Mouse (Mus musculus) cerebellum, adult 2 months (tissue): ENCODE data around the gene Gm26620. TPM values are rescaled to one million over a fixed set of nuclear protein-coding genes. Genes with fewer than 3 reads are reported as not detected.

Source experiments
- DNase-seq, 2 experiments: peaks; one replicate each; pipeline ENCODE4 v3.0.0; 2021
- H3K27ac ChIP-seq: fragments of 200-500 bp; 2 replicates; pipeline ENCODE4 v1.5.1; 2012; ENCODE audit warnings: low read length, control low read depth, inconsistent platforms; ENCODE audit not compliant: insufficient read depth
- H3K27me3 ChIP-seq: fragments of 200-500 bp; 2 replicates; pipeline ENCODE4 v1.6.1; 2012; ENCODE audit warnings: inconsistent platforms, mild to moderate bottlenecking, low read length, moderate library complexity; ENCODE audit not compliant: control insufficient read depth, insufficient read depth
- H3K4me1 ChIP-seq: fragments of 200-500 bp; 2 replicates; pipeline ENCODE4 v1.6.1; 2011; ENCODE audit warnings: low read length; ENCODE audit not compliant: control insufficient read depth, insufficient read depth
- H3K4me3 ChIP-seq: fragments of 200-500 bp; replicated peaks from 2 replicates; pipeline ENCODE3; 2011; ENCODE audit warnings: mild to moderate bottlenecking, low read depth, low read length, control low read depth; ENCODE audit not compliant: insufficient read depth
- CTCF ChIP-seq: fragments of 200-500 bp; IDR thresholded peaks from 2 replicates; pipeline ENCODE4 v1.5.1; 2011; ENCODE audit warnings: low read depth, mild to moderate bottlenecking, control low read depth, low read length, moderate library complexity, borderline replicate concordance; ENCODE audit not compliant: insufficient read depth
- POLR2A ChIP-seq: fragments of 200-500 bp; IDR thresholded peaks from 2 replicates; pipeline ENCODE4 v1.6.1; 2011; ENCODE audit warnings: low read length, control low read depth, borderline replicate concordance; ENCODE audit not compliant: insufficient read depth
- WGBS: fragments of 180-500 bp; shearing (Covaris S2); methylation state at CpG from one replicate; pipeline ENCODE4 v1.1.7; 2018; 5-methylcytosine and 5-hydroxymethylcytosine counted together
- polyA plus RNA-seq: library from polyadenylated mRNA; depleted of rRNA; stranded (reverse); fragments of >200 nt; gene quantifications from 2 replicates; pipeline ENCODE4 v1.2.3, GENCODE M21; 2012; rRNA removed

The Gm26620 gene
- polyA plus RNA-seq, 1 experiment = 1.2 TPM

DNA sequence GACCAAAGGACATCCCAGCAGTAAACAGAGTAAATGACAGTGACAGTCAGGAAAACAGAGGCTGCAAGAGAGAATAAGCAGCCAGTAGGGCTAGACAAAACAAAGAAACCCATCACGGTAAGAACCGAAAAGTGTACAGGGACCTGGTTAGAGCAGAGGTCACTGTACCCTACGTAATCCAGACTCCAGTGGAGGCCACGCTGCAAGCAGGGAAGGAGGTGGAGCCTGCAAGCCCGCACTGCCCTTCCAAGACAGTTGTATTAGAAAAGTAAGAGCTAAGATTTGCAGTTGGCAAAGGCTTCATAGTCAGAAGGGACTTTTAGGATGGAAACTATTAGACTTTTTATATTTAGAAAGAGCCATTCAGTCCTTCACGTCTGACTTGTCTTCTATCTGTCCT lies 42.1 kb downstream of the Gm26620 start:
- Histone ChIP-seq H3K27me3 (no peaks in the 10 kb centered on the region), H3K4me3 (no peak overlapping the region), H3K27ac (no peak overlapping the region), H3K4me1 (no peaks in the 10 kb centered on the region)
- 55% methylated on average over 6 of the region's 6 CpGs for WGBS
- TF ChIP-seq CTCF = no peak
- TF ChIP-seq POLR2A = no peak
- DNase-seq = no peak

DNA sequence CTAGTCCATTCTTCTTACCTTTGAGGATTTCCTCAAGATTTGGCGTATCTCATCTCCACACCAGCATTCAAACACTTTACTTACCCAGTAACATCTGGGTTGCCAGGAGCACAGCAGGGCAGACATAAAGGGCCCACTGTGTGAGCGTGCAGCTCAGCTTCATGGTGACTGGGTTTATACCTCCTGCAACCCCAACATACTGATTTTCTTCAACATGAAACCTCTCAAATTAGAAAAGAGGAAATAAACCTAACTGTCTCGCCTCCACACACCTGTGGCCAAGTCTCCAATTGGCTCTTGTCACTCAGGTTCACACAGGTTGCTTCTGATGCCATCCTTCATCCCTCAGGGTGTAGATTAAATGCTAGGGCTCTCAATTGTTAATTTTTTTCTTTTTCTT lies 42.5 kb downstream of the Gm26620 start, which contains the start of gene Fcrla:
TSS of gene Fcrla (minus strand) at position 206 of the 400 bp plus-strand sequence.
- H3K4me1 ChIP-seq = no peaks in the 10 kb centered on the region
- no peak for TF ChIP-seq CTCF
- TF ChIP-seq POLR2A = no peak
- no peak within 1 kb of the TSS for H3K4me3 ChIP-seq
- no peak within 1 kb of the TSS for H3K27ac ChIP-seq
- no peaks in the 10 kb centered on the region for H3K27me3 ChIP-seq
- DNase-seq = no peak
- WGBS = 77% methylated on average over 3 of the region's 3 CpGs

DNA sequence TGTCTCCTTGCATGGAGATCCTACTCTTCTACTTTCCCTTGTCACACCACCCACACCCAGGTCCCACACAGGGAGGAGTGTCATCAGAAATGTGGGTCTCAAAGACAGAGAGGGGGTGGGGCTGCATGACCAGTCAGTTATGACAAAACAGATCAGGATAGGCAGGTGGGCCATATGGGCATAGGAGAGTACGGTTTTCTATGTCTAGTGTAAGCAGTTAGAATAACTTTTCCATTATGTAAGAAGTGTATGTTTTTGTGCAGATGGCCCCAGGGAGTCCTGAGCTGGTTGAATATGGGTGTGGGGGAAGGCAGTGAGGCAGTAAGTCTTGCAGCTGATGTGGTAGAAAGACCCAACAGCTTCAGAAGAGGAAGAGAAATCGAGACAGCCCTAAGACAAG lies 43.6 kb downstream of the Gm26620 start:
- no peak for DNase-seq
- Histone ChIP-seq H3K27me3 (no peaks in the 10 kb centered on the region), H3K4me1 (no peaks in the 10 kb centered on the region), H3K27ac (no peak overlapping the region), H3K4me3 (no peak overlapping the region)
- 77% methylated on average over 2 of the region's 2 CpGs for WGBS
- no peak for TF ChIP-seq POLR2A
- TF ChIP-seq CTCF = no peak

DNA sequence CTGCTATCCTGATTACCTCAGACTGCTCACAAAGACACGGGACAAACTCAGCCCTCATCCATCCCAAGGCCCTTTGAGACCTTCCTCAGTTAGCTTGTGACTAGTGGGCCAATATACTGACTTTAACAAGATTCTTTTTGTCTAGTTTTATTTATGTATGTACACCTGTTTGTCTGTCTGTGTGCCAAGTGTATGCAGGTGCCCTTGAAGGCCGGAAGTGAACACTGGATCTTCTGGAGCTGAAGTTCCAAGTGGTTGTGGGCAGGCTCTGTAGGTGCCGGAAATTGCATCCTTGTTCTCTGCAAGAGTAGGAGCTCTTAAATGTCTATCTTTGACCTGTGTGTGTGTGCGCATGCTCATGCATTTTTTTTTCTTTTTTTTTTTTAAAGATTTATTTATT lies 44.4 kb downstream of the Gm26620 start:
- TF ChIP-seq POLR2A (no peak), CTCF (no peak)
- Histone ChIP-seq H3K27ac (no peak overlapping the region), H3K4me3 (no peak overlapping the region), H3K27me3 (no peaks in the 10 kb centered on the region), H3K4me1 (no peaks in the 10 kb centered on the region)
- WGBS = 89% methylated on average over 4 of the region's 4 CpGs
- no peak for DNase-seq

DNA sequence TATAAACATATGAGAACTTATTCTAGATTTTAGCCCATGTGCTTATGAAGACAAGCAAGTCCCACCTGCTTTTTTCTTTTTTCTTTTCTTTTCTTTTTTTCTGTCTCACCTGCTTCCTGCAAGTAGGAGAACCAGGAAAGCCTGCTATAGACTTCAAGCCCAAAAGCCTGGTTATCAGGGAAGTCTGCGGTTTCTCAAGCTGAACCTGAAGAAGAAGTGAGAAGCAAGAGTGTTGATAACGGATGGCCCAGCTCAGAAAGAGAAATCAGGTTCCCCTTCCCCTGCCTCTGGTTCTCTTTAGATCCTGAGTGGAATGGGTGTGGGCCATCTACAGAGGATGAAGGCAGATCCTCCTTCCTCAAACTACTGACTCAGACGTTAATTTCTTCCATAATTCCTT lies 47.2 kb downstream of the Gm26620 start:
- Histone ChIP-seq H3K4me1 (no peaks in the 10 kb centered on the region), H3K27ac (no peak overlapping the region), H3K4me3 (no peak overlapping the region), H3K27me3 (no peaks in the 10 kb centered on the region)
- TF ChIP-seq POLR2A (no peak), CTCF (no peak)
- whole genome bisulfite sequencing = 80% methylated on average over 3 of the region's 3 CpGs
- no peak for DNase-seq

DNA sequence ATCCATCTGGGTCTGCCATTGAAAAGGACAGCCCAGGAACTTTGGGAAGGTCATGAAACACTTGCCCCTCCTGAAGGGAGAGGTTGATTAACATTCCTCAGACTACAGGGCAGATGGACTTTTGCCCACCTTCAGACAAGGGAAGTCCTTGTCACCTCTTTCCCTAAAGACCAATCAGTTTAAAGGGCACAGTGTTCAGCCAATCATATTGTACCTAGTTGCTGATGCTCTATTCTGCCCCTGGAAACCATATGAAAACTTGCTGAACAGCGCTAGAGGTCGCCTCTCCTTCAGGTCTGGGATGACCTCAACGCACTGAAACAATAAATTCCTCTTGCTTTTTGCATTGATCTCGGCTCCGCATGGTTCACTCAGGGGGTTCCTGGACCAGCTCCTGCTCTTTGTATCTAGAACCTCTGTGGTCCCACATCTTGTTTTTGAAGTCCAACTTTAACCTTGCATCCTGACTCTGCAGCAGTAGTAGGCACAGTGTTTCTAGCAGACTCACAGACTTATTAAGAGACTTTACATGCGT lies 48.6 kb downstream of the Gm26620 start:
- H3K4me3 ChIP-seq = no peak overlapping the region
- H3K4me1 ChIP-seq = no peaks in the 10 kb centered on the region
- H3K27ac ChIP-seq = no peak overlapping the region
- TF ChIP-seq CTCF (no peak), POLR2A (no peak)
- H3K27me3 ChIP-seq = no peaks in the 10 kb centered on the region
- whole genome bisulfite sequencing = 62% methylated on average over 6 of the region's 6 CpGs
- DNase-seq = no peak

DNA sequence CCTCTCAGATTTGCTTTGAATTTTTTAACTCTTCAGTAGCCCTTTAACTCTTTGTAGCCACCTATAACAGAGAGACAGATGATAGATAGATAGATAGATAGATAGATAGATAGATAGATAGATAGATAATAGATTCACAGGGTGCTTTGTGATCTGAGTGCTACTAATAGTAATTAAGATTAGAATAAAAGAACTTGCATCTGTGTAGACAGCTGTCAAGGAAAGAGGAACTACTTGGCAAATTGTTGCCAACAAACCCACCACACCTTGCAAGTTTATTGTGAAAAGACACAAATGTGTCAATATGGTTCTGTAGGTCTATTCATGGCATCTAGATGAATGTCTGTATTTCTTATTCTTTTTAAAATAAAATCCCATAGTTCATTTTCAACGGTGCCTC lies 49.1 kb downstream of the Gm26620 start:
- DNase-seq = no peak
- Histone ChIP-seq H3K27me3 (no peaks in the 10 kb centered on the region), H3K4me3 (no peak overlapping the region), H3K27ac (no peak overlapping the region), H3K4me1 (no peaks in the 10 kb centered on the region)
- WGBS = 84% methylated on average over 1 of the region's 1 CpGs
- no peak for TF ChIP-seq POLR2A
- no peak for TF ChIP-seq CTCF

DNA sequence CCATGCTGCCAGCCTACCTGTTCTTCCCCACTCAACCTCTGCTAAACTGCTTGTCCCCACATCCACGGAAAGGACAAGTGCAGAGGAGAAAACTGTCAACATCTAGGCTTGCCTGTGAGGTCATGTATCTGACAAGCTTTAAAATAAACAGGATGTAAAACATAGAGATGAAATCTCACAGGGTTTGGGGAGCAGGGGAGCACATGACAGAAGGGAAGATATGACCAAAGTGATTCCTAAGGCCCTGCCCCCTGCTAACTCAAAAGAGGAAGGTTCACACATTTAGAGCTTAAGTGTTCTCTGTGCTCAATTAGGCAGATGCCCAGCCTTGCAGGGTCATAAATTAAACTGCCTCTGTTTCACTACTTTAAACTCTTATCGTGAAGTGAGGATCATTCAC lies 49.5 kb downstream of the Gm26620 start:
- no peak overlapping the region for H3K4me3 ChIP-seq
- WGBS = 83% methylated on average over 2 of the region's 2 CpGs
- H3K27me3 ChIP-seq = no peaks in the 10 kb centered on the region
- TF ChIP-seq POLR2A (no peak), CTCF (no peak)
- no peak for DNase-seq
- no peak overlapping the region for H3K27ac ChIP-seq
- H3K4me1 ChIP-seq = no peaks in the 10 kb centered on the region

Other genes with a start within 250 kb of the Gm26620 start
- gene Olfml2b, start 240.5 kb upstream of the Gm26620 start, polyA plus RNA-seq = 3.1 and 3.8 TPM in 2 replicates
- 19.1 and 20.6 TPM in 2 replicates for gene Atf6, start 17.3 kb upstream of the Gm26620 start, polyA plus RNA-seq
- 32.4 and 33.4 TPM in 2 replicates for gene Dusp12, start 475 bp downstream of the Gm26620 start, polyA plus RNA-seq
- 1.6 and 1.9 TPM in 2 replicates for gene Fcrlb, start 27.9 kb downstream of the Gm26620 start, polyA plus RNA-seq
- gene Fcrla, start 42.5 kb downstream of the Gm26620 start, polyA plus RNA-seq = 0.19 and 0.23 TPM in 2 replicates
- 2.0 and 2.4 TPM in 2 replicates for gene Fcgr2b, start 91.5 kb downstream of the Gm26620 start, polyA plus RNA-seq
- gene Fcgr4, start 133.9 kb downstream of the Gm26620 start, polyA plus RNA-seq = 0.18 and 0.22 TPM in 2 replicates
- 5.2 and 6.0 TPM in 2 replicates for gene Fcgr3, start 179.9 kb downstream of the Gm26620 start, polyA plus RNA-seq
- gene Cfap126, start 228.9 kb downstream of the Gm26620 start, polyA plus RNA-seq = 5.6 and 8.0 TPM in 2 replicates